Mouse (Mus musculus) midbrain, embryonic 13.5 days (tissue): ENCODE results near the gene Xpnpep1. TPM values are rescaled to one million over a fixed set of nuclear protein-coding genes. Genes with fewer than 3 reads are reported as not detected.

Experiments used
- ATAC-seq: fragments of 200-750 bp; cut with Nextera tagmentation; 2 replicates; pipeline ENCODE4 v1.8.0; 2017; ENCODE audit warnings: mild to moderate bottlenecking, moderate TSS enrichment, moderate library complexity
- H3K27ac ChIP-seq: fragments of 300-500 bp; sonication (generic); 2 replicates; pipeline ENCODE4 v1.5.1; 2015; ENCODE audit warnings: inconsistent platforms, mild to moderate bottlenecking, moderate library complexity
- H3K27me3 ChIP-seq: fragments of 300-500 bp; sonication (generic); 2 replicates; pipeline ENCODE4 v1.6.1; 2015; ENCODE audit warnings: mild to moderate bottlenecking, inconsistent platforms
- H3K36me3 ChIP-seq: fragments of 300-500 bp; sonication (generic); 2 replicates; pipeline ENCODE4 v1.6.1; 2015; ENCODE audit warnings: mild to moderate bottlenecking, inconsistent platforms
- H3K4me1 ChIP-seq: fragments of 300-500 bp; sonication (generic); replicated peaks from 2 replicates; pipeline ENCODE4 v1.6.1; 2015; ENCODE audit warnings: inconsistent platforms
- H3K4me2 ChIP-seq: fragments of 300-500 bp; sonication (generic); replicated peaks from 2 replicates; pipeline ENCODE4 v1.6.1; 2015; ENCODE audit warnings: moderate library complexity, mild to moderate bottlenecking, inconsistent platforms
- H3K4me3 ChIP-seq: fragments of 300-500 bp; sonication (generic); replicated peaks from 2 replicates; pipeline ENCODE4 v1.5.1; 2015; ENCODE audit warnings: mild to moderate bottlenecking, inconsistent platforms
- H3K9ac ChIP-seq: fragments of 300-500 bp; sonication (generic); replicated peaks from 2 replicates; pipeline ENCODE4 v1.6.1; 2015; ENCODE audit warnings: mild to moderate bottlenecking, inconsistent platforms
- H3K9me3 ChIP-seq: fragments of 300-500 bp; sonication (generic); 2 replicates; pipeline ENCODE4 v1.6.1; 2016; ENCODE audit warnings: mild to moderate bottlenecking, inconsistent platforms
- WGBS: fragments of 180-500 bp; shearing (Covaris S2); methylation state at CpG from one replicate; pipeline ENCODE4 v1.1.7; 2015; 5-methylcytosine and 5-hydroxymethylcytosine counted together
- polyA plus RNA-seq: library from polyadenylated mRNA; unstranded; fragments of >200 nt; fragmentation: Nextera tagmentation; extraction: Ambion mirVana; gene quantifications from 2 replicates; pipeline ENCODE4 v1.2.1, GENCODE M21; 2015

The Xpnpep1 gene
- polyA plus RNA-seq, 1 experiment from 2014 or later: 121 TPM

DNA sequence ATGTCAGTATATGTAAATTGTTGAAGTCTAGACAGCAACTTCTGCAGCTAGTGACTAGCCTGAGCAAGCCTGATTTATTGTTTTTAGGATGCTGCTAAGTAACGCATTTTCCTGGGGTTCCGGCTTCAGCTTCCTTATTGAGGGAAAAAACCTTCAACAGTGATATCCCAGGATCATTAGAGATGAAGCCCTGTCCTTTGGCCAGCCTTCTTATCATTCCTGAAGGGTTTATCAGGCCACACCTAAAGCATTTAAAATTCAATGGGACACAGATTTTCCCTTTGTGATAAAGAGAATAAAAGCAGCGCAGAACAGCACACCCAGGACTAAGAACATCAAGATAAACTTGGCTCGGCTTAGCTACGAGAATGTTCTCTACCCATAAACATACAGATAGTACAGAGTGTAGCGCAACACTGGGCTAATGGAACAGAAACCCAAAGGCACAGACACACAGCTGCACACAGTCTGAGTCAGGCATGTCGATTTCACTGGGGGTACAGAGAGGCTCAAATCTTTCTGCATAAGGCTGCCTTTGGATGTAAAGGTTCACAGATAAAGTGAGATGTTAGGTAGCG lies 17.9 kb downstream of the Xpnpep1 start:
- WGBS: 89% methylated on average over 8 of the region's 8 CpGs
- Histone ChIP-seq H3K27me3 (no peaks in the 10 kb centered on the region), H3K4me2 (no peak overlapping the region), H3K36me3 (peaks cover 41% of the 10 kb centered on the region), H3K9me3 (no peaks in the 10 kb centered on the region), H3K27ac (no peak overlapping the region), H3K4me3 (no peak overlapping the region), H3K9ac (no peak overlapping the region), H3K4me1 (0 out of 2 replicates have a peak, but pooled peaks cover 4% of the 10 kb centered on the region)
- no peak for ATAC-seq

DNA sequence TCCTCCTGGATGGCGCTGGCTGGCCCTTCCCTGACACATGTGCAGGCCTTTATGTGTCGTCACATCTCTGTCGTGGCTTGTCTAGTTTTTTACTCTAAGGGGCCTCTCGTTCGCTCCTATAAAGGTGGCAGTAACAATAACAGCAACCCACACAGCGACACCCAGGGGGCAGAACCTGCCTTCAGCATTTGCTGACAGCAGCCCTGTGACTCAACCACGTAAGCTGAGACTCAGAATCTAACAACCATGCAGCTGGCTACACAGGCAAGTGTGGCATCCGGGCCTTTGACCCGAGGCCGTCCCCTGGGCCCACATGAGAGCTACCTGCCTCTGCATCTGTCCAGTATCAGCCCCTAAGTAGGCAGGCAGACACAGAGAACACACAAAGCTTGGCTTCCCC lies 18.5 kb downstream of the Xpnpep1 start:
- H3K9ac ChIP-seq: no peak overlapping the region

DNA sequence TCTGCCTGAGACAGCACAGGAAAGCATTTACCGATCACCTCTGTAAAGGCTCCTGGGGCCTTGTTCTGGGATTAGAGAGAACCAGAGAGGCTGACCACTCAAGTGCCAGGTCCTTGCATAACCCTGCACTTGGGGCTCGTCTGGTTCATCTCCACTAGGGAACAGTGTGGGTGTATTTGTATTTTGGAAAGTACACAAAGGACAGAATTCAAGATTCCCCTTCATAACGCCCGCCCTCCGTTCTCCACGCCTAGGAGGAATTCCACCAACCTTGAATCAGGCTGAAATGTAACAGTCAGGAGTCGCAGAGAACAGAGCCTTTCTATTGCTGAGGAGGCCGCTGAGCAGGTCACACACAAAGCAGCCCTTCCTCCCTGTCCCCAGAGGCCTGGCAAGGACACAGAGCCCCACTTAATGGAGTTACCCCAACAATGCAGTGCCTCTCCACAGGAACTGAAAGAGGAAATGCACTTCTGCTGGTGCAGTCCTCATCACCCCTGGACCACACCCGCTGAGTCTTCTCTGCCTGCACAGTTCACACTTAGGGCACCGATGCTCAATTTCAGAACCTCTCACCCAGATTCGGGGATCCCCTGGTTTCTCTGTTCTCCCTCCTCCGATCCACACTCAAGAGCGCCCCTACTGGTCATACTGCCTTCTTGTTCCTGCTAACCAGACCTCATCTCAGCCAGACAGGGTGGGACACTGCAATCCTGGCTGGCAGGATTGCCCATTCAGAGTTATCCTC lies 20.1 kb downstream of the Xpnpep1 start:
- no peak for ATAC-seq
- Histone ChIP-seq H3K4me2 (no peak overlapping the region), H3K4me3 (no peak overlapping the region), H3K27me3 (no peaks in the 10 kb centered on the region), H3K9ac (no peak overlapping the region), H3K4me1 (peaks cover 8% of the 10 kb centered on the region; the same call in 1 of the 2 replicates), H3K27ac (no peak overlapping the region), H3K36me3 (peaks cover 30% of the 10 kb centered on the region), H3K9me3 (no peaks in the 10 kb centered on the region)
- 70% methylated on average over 13 of the region's 13 CpGs for WGBS

More for the DNA sequence above, 18.5 kb downstream of the Xpnpep1 start:
- Histone ChIP-seq H3K4me3 (no peak overlapping the region), H3K27ac (no peak overlapping the region), H3K4me2 (no peak overlapping the region), H3K36me3 (peaks cover 35% of the 10 kb centered on the region), H3K27me3 (no peaks in the 10 kb centered on the region), H3K9me3 (no peaks in the 10 kb centered on the region), H3K4me1 (0 out of 2 replicates have a peak, but pooled peaks cover 4% of the 10 kb centered on the region)
- WGBS: 87% methylated on average over 10 of the region's 10 CpGs
- ATAC-seq: no peak

DNA sequence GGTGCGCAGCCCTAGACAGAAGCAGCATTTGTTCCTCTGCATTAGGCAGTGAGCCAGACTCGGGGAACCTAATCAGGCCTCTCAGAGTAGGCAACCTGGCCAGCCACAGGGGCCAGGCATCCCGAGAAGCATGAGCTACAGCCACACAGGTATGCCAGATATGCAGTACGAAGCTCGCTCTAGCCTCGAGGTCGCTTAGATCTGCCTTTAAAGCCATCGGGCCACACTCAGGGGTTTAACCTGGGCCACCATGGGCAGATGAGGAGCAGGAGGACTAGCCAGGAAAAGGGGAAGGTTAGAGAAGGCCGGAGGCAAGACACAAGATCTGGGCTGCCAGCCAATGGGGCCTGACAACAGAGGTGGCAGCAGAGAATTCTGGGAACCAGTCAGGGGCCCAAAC lies 22.1 kb downstream of the Xpnpep1 start:
- Histone ChIP-seq H3K27me3 (no peaks in the 10 kb centered on the region), H3K27ac (no peak overlapping the region), H3K9ac (no peak overlapping the region), H3K4me3 (no peak overlapping the region), H3K9me3 (no peaks in the 10 kb centered on the region), H3K4me2 (no peak overlapping the region), H3K4me1 (peaks cover 8% of the 10 kb centered on the region; the same call in 1 of the 2 replicates), H3K36me3 (peaks cover 17% of the 10 kb centered on the region)
- 90% methylated on average over 9 of the region's 9 CpGs for WGBS
- no peak for ATAC-seq

DNA sequence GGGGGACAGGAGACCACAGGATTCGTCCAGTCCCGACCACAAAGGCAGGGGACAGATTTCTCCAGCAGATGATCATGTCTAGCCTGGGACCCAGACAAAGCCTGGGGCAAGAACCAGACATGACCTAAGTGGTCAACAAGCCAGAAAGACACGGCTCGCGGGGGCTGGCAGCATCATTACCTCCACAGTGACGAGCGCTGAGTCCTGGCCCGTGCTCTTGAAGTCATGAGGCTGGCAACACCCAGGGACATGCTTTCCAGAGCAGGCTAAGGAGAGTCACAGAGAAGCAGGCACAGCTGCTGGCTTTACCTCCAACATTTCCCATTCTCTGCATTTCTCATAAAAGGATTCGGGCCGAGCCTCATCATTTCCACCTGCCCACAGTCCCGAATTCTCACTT lies 22.8 kb downstream of the Xpnpep1 start:
- H3K4me1 ChIP-seq: peaks cover 8% of the 10 kb centered on the region; the same call in 1 of the 2 replicates
- no peak for ATAC-seq
- WGBS: 92% methylated on average over 11 of the region's 11 CpGs
- no peak overlapping the region for H3K4me2 ChIP-seq
- H3K9ac ChIP-seq: no peak overlapping the region
- no peaks in the 10 kb centered on the region for H3K27me3 ChIP-seq
- peaks cover 15% of the 10 kb centered on the region for H3K36me3 ChIP-seq
- no peaks in the 10 kb centered on the region for H3K9me3 ChIP-seq
- H3K4me3 ChIP-seq: no peak overlapping the region
- no peak overlapping the region for H3K27ac ChIP-seq

DNA sequence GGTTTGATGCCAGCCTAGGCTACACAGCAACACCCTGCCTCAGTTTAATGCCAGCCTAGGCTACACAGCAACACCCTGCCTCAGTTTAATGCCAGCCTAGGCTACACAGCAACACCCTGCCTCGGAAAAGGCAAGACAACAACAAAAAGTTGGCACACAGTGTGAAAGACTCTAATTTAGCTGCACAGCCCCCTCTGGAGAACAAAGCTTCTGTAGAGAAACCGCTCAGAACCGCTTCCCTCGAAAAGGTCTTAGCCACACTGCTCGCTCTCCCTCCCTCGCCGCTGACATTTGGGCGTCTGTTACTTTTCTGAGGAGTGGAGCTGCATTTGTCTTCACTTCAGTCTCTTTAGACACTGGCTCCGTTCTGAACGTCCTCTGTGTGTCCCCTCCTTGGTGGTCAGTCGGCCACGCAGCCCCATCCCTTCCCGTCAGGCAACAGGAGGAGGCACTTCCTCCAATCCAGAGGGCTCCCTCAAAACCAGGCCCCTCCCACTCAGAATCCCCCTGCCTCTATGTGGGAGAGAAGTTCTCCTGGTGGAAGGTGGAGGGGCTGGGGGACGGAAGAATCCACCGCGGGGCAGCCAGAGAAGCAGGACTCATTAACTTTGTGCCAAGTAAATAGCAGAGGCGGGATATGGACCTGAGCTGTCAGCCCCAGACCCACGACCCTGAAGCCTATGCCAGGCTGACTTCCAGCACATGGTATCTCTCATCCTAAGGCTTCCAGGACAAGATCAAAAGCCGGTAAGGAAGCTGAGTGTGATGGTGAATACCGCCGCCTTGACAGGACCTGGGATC lies 24.9 kb downstream of the Xpnpep1 start:
- Histone ChIP-seq H3K9ac (0 out of 2 replicates have a peak overlapping the region, but pooled peaks have one; percentile 39), H3K4me2 (peak overlapping the region; percentile 26), H3K36me3 (peaks cover 24% of the 10 kb centered on the region), H3K4me1 (peaks cover 8% of the 10 kb centered on the region; the same call in 1 of the 2 replicates), H3K9me3 (no peaks in the 10 kb centered on the region), H3K27ac (no peak overlapping the region), H3K27me3 (no peaks in the 10 kb centered on the region), H3K4me3 (0 out of 2 replicates have a peak overlapping the region, but pooled peaks have one; percentile 4)
- ATAC-seq: peak; percentile 55; the same call in 1 of the 2 replicates
- WGBS: 59% methylated on average over 21 of the region's 21 CpGs

DNA sequence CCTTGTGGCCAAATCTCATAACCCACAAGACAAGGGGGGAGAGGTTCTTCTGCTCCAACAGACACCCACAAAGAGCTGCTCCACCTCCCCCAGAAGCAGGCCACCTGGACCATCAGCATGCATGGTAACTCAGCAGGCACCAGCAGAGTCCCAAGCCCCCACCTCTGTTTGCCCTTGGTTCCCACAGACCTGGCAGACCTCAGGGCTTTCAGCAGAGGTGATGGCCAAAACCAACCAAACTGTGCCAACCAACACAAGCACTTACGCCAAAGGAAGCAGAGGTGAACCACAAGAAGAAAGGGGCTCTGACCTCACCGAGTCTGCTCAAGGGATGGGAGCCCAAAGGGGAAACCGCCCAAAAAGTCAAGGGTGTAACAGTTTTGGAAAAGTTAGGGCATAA lies 26.3 kb downstream of the Xpnpep1 start:
- ATAC-seq: no peak
- no peak overlapping the region for H3K4me3 ChIP-seq
- peaks cover 4% of the 10 kb centered on the region; the same call in 1 of the 2 replicates for H3K4me1 ChIP-seq
- H3K9me3 ChIP-seq: no peaks in the 10 kb centered on the region
- no peaks in the 10 kb centered on the region for H3K27me3 ChIP-seq
- H3K9ac ChIP-seq: no peak overlapping the region
- 97% methylated on average over 3 of the region's 3 CpGs for WGBS
- no peak overlapping the region for H3K27ac ChIP-seq
- H3K36me3 ChIP-seq: peaks cover 31% of the 10 kb centered on the region
- H3K4me2 ChIP-seq: no peak overlapping the region

DNA sequence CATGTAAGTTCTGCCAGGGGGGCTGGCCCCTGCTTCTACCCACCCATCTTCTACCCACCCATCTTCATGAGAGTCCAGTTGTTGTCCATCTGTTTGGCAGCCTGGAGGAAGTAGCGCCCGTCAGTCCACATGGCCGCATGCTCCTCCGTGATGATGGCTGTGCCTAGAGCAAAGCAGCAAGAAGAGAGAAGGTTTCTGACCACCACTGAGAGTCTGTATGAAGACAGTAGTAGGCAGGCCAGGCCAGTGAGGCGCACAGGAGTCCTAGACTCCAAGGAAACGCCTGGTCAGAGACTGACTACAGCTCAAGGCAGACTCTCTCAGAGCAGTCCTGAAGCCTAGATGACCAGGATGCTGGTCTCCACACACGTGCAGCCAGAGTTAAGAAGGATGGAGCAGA lies 26.7 kb downstream of the Xpnpep1 start:
- Histone ChIP-seq H3K36me3 (peaks cover 31% of the 10 kb centered on the region), H3K27ac (no peak overlapping the region), H3K4me3 (no peak overlapping the region), H3K4me1 (peaks cover 4% of the 10 kb centered on the region; the same call in 1 of the 2 replicates), H3K4me2 (no peak overlapping the region), H3K27me3 (no peaks in the 10 kb centered on the region), H3K9ac (no peak overlapping the region), H3K9me3 (no peaks in the 10 kb centered on the region)
- WGBS: 91% methylated on average over 7 of the region's 7 CpGs
- ATAC-seq: no peak

DNA sequence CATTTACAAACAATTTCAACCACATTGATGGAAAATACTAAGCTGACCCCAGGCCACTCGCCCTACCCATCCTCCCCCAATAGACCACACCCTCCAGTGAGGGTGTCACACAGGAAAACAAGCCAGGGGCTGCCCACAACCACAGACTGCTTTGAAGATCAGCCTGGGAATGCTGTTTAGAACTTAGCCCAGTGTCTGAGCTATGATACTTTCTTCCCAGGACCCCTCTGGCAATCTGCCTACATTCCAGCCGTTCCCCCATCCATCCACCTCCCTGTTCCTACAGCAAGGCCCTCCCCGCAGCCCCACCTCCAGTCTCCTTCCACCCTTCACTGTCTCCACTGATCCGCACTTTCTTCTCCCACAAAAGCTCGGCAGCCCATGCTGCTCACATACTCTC lies 29.1 kb downstream of the Xpnpep1 start:
- Histone ChIP-seq H3K27ac (no peak overlapping the region), H3K36me3 (peaks cover 44% of the 10 kb centered on the region), H3K27me3 (no peaks in the 10 kb centered on the region), H3K4me2 (no peak overlapping the region), H3K9me3 (no peaks in the 10 kb centered on the region), H3K4me3 (no peak overlapping the region), H3K9ac (no peak overlapping the region), H3K4me1 (peaks cover 4% of the 10 kb centered on the region; the same call in 1 of the 2 replicates)
- WGBS: 84% methylated on average over 5 of the region's 5 CpGs
- ATAC-seq: no peak

DNA sequence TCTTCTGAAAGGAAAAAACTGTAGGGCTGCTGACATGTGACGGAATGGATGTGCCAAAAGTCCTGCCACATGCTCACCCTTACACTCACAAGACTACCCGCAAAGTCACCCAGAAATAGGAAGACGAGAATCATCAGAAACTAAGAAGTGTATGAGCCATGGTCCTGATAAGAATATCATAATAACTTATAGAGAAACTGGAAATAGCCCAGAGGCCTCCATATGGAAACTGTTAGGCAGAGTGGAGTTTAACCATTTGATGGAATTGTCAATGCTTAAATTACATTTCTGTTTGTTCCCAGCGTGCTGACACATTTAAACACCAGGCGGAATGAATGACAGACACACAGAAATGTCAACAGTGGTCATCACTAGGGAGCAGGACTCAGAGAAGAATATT lies 31.1 kb downstream of the Xpnpep1 start:
- 86% methylated on average over 5 of the region's 5 CpGs for WGBS
- no peaks in the 10 kb centered on the region for H3K4me1 ChIP-seq
- H3K36me3 ChIP-seq: peaks cover 63% of the 10 kb centered on the region
- no peak overlapping the region for H3K4me2 ChIP-seq
- ATAC-seq: no peak
- H3K4me3 ChIP-seq: no peak overlapping the region
- H3K27me3 ChIP-seq: no peaks in the 10 kb centered on the region
- no peaks in the 10 kb centered on the region for H3K9me3 ChIP-seq
- no peak overlapping the region for H3K27ac ChIP-seq
- no peak overlapping the region for H3K9ac ChIP-seq

DNA sequence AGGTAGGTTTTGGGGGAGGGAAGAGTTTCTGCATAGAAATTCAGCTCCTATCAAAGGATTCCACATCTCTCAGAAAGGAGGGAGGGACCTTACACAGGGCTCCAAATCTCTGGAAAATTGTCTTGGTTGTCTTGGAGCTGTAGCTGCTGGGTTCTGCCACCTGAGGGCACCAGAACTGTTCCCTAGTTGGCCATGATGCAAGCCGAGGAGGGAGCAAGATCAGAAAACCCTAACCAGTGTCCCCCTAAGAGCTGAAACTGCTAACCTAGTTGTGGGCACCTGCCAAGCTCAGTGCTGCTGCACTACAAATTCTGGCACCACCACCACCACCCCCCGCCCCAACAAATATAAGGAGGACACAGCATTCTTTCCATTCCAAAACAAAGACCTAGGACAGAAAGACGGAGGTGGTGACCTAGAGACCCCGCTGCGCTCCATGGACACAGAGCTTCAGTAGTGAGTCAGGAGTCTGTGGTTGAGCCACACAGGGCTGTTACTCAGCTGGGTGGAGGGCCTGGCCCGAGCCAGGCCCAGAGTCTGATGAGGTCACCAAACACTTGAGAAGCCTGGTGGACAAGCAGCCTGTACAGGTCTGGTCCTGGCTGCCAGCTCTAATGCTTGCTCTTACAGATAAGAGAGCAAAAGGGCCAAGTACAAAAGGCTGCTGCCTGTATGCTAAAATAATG lies 31.9 kb downstream of the Xpnpep1 start:
- Histone ChIP-seq H3K27ac (no peak overlapping the region), H3K4me2 (no peak overlapping the region), H3K27me3 (no peaks in the 10 kb centered on the region), H3K4me1 (no peaks in the 10 kb centered on the region), H3K9me3 (no peaks in the 10 kb centered on the region), H3K9ac (no peak overlapping the region), H3K4me3 (no peak overlapping the region), H3K36me3 (peaks cover 67% of the 10 kb centered on the region)
- WGBS: 62% methylated on average over 6 of the region's 6 CpGs
- ATAC-seq: peak; percentile 46; the same call in 1 of the 2 replicates
